Mouse (Mus musculus): Measurements from ENCODE around the gene Slc38a11.

- TF ChIP-seq CTCF (IDR thresholded peaks at IDR 0.05; ENCODE audit: borderline replicate concordance, control insufficient read depth, extremely low read depth, insufficient read depth, low read length, poor library complexity) (no peak), POLR2A (IDR thresholded peaks at IDR 0.05; ENCODE audit: control insufficient read depth, extremely low read depth, insufficient read depth, low read length, poor library complexity) (no peak)
Measured at GRCm38 (mm10) chr2:65396128-65396527, 32.3 kb upstream of the Slc38a11 start.

Data from thymus, adult 2 months (tissue).